Mouse (Mus musculus) stomach, postnatal 0 days (tissue): Measurements from ENCODE around the gene Gaa.
A peak's percentile ranks its signal among the peaks of the same experiment; 100 is the strongest.

Experiments
- CTCF ChIP-seq: IDR thresholded peaks from 2 replicates; pipeline ENCODE4 v1.5.1; 2016; ENCODE audit warnings: antibody characterized with exemption, low read depth, mild to moderate bottlenecking, moderate library complexity
- EP300 ChIP-seq: optimal IDR thresholded peaks from 2 replicates; pipeline ENCODE3; 2016; ENCODE audit warnings: antibody characterized with exemption

GRCm38 (mm10) chr11:119304904-119305712 is 37.4 kb downstream of the Gaa start:
- TF ChIP-seq CTCF (peak; percentile 90), EP300 (no peak)
